Mouse (Mus musculus) testis, adult 2 months (tissue): Measurements from ENCODE around the gene Ctrb1.

ENCODE experiments used
- CTCF ChIP-seq: fragments of 200-500 bp; IDR thresholded peaks from 2 replicates; pipeline ENCODE4 v1.5.1; 2012; ENCODE audit warnings: low read depth, mild to moderate bottlenecking, inconsistent platforms, low read length, moderate library complexity; ENCODE audit not compliant: control insufficient read depth, insufficient read depth, insufficient replicate concordance
- POLR2A ChIP-seq: fragments of 200-500 bp; IDR thresholded peaks from 2 replicates; pipeline ENCODE4 v1.6.1; 2012; ENCODE audit warnings: low read depth, mild to moderate bottlenecking, inconsistent platforms, low read length, moderate library complexity; ENCODE audit not compliant: control insufficient read depth

- TF ChIP-seq CTCF, result no peak
- no peak for TF ChIP-seq POLR2A
Measured at GRCm38 (mm10) chr8:111717488-111717792, 26.6 kb upstream of the Ctrb1 start.
